Mouse (Mus musculus): ENCODE measurements around the gene B430306N03Rik. TPM values are rescaled to one million over a fixed set of nuclear protein-coding genes. Genes with fewer than 3 reads are reported as not detected.

Gene B430306N03Rik
- polyA plus RNA-seq, 1 experiment from 2014 or later = not detected

DNA sequence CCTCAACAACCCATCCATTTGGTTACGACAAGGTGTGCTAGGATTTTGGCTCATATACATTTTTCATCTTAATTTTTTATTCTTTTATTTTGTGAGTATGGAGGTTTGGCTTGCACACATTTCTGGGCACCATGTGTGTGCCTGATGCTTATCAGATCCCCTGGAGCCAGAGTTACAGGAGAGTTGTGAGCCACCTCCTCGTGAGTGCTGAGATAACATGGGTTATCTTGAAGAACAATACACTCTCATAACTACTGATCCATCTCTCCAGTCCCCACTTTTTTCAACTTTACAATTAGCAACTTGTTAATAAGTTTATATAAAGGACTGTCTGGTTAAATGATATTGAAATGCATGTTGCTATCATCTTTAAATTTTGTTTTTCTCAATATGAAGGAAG, 5.3 kb downstream of the B430306N03Rik start:
- H3K4me2 ChIP-seq (replicated peaks) = no peak overlapping the region
- no peak overlapping the region for H3K4me3 ChIP-seq (replicated peaks)
- H3K36me3 ChIP-seq = no peaks in the 10 kb centered on the region
- no peak overlapping the region for H3K9ac ChIP-seq (replicated peaks)
- no peak for ATAC-seq
- no peaks in the 10 kb centered on the region for H3K27me3 ChIP-seq
- WGBS = 86% methylated on average over 2 of the region's 2 CpGs
- H3K9me3 ChIP-seq = no peaks in the 10 kb centered on the region
- no peaks in the 10 kb centered on the region for H3K4me1 ChIP-seq (replicated peaks)
- H3K27ac ChIP-seq = no peak overlapping the region

- Histone ChIP-seq H3K4me3 (replicated peaks) (no peak overlapping the region), H3K27me3 (no peaks in the 10 kb centered on the region), H3K4me1 (replicated peaks) (no peaks in the 10 kb centered on the region), H3K9me3 (no peaks in the 10 kb centered on the region), H3K4me2 (replicated peaks) (no peak overlapping the region), H3K27ac (no peak overlapping the region), H3K9ac (replicated peaks) (no peak overlapping the region), H3K36me3 (no peaks in the 10 kb centered on the region)
- no peak for ATAC-seq
- 74% methylated on average over 3 of the region's 3 CpGs for WGBS
Observed at GRCm38 (mm10) chr17:48323236-48323635, 7.3 kb downstream of the B430306N03Rik start.

- no peak overlapping the region for H3K4me3 ChIP-seq (replicated peaks)
- WGBS = 88% methylated on average over 5 of the region's 5 CpGs
- no peaks in the 10 kb centered on the region for H3K9me3 ChIP-seq
- no peak overlapping the region for H3K9ac ChIP-seq (replicated peaks)
- no peak overlapping the region for H3K4me2 ChIP-seq (replicated peaks)
- no peaks in the 10 kb centered on the region for H3K4me1 ChIP-seq (replicated peaks)
- H3K27ac ChIP-seq = no peak overlapping the region
- ATAC-seq = no peak
- H3K27me3 ChIP-seq = no peaks in the 10 kb centered on the region
- no peaks in the 10 kb centered on the region for H3K36me3 ChIP-seq
Observed at GRCm38 (mm10) chr17:48324258-48324657, 8.3 kb downstream of the B430306N03Rik start.

DNA sequence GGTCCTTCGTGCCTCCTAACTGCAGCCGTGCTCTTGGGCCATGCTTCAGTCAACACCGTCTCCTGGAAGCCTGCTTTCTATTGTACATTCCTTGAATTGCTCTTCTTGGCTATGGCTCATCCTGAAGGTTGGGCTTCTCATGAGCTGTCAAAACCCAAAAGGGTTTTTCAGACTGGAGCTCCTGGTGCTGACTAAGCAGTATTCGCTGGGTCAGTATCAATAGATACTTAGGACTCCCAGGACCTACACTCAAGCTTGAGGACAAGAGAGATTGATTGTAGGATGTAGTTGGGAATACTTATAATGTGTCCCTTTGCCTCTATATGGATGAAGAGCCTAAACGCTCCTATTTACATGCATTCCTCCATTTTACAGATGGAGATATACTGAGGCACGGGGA, 9.2 kb downstream of the B430306N03Rik start:
- no peaks in the 10 kb centered on the region for H3K27me3 ChIP-seq
- no peak overlapping the region for H3K9ac ChIP-seq (replicated peaks)
- H3K27ac ChIP-seq = no peak overlapping the region
- no peaks in the 10 kb centered on the region for H3K9me3 ChIP-seq
- H3K4me3 ChIP-seq (replicated peaks) = no peak overlapping the region
- H3K36me3 ChIP-seq = no peaks in the 10 kb centered on the region
- no peak for ATAC-seq
- WGBS = 95% methylated on average over 6 of the region's 6 CpGs
- no peaks in the 10 kb centered on the region for H3K4me1 ChIP-seq (replicated peaks)
- H3K4me2 ChIP-seq (replicated peaks) = no peak overlapping the region

- H3K4me1 ChIP-seq (replicated peaks) = no peaks in the 10 kb centered on the region
- H3K9ac ChIP-seq (replicated peaks) = no peak overlapping the region
- H3K36me3 ChIP-seq = no peaks in the 10 kb centered on the region
- H3K4me3 ChIP-seq (replicated peaks) = no peak overlapping the region
- no peak for ATAC-seq
- 94% methylated on average over 11 of the region's 11 CpGs for WGBS
- no peaks in the 10 kb centered on the region for H3K9me3 ChIP-seq
- no peak overlapping the region for H3K4me2 ChIP-seq (replicated peaks)
- H3K27me3 ChIP-seq = no peaks in the 10 kb centered on the region
- no peak overlapping the region for H3K27ac ChIP-seq
Observed at GRCm38 (mm10) chr17:48325638-48326037, 9.7 kb downstream of the B430306N03Rik start.

- Histone ChIP-seq H3K27me3 (no peaks in the 10 kb centered on the region), H3K9ac (replicated peaks) (no peak overlapping the region), H3K9me3 (no peaks in the 10 kb centered on the region), H3K4me3 (replicated peaks) (no peak overlapping the region), H3K4me1 (replicated peaks) (no peaks in the 10 kb centered on the region), H3K4me2 (replicated peaks) (no peak overlapping the region), H3K27ac (no peak overlapping the region), H3K36me3 (no peaks in the 10 kb centered on the region)
- 89% methylated on average over 4 of the region's 4 CpGs for WGBS
- no peak for ATAC-seq
Observed at GRCm38 (mm10) chr17:48326656-48327055, 10.7 kb downstream of the B430306N03Rik start.

- 94% methylated on average over 2 of the region's 2 CpGs for WGBS
Observed at GRCm38 (mm10) chr17:48332524-48332923, 16.6 kb downstream of the B430306N03Rik start.

DNA sequence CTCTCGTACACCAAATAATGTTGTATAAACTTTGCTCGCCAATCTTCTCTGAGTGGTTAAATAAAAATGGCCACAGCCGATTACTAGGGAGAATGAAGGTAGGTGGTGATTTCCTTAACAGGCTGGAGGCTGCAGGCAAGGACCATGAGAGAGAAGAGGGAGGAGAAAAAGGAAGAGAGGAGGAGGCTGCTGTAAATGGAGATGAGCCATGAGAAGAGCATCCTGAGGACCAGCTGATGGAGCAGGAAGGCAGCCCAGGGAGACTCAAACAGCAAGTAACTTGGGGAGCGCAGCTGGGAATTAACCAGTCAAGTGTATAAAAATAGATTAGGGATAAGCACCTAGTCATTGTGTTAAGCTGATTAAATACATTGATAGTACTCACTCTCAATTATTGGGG, 18.2 kb downstream of the B430306N03Rik start:
- H3K4me2 ChIP-seq (replicated peaks) = no peak overlapping the region
- H3K4me3 ChIP-seq (replicated peaks) = no peak overlapping the region
- no peak for ATAC-seq
- no peaks in the 10 kb centered on the region for H3K27me3 ChIP-seq
- WGBS = 85% methylated on average over 4 of the region's 4 CpGs
- H3K36me3 ChIP-seq = no peaks in the 10 kb centered on the region
- H3K9me3 ChIP-seq = no peaks in the 10 kb centered on the region
- no peak overlapping the region for H3K27ac ChIP-seq
- H3K4me1 ChIP-seq (replicated peaks) = no peaks in the 10 kb centered on the region
- H3K9ac ChIP-seq (replicated peaks) = no peak overlapping the region

More at GRCm38 (mm10) chr17:48332524-48332923, 16.6 kb downstream of the B430306N03Rik start:
- no peaks in the 10 kb centered on the region for H3K36me3 ChIP-seq
- no peak for ATAC-seq
- no peaks in the 10 kb centered on the region for H3K27me3 ChIP-seq
- no peak overlapping the region for H3K4me3 ChIP-seq (replicated peaks)
- no peak overlapping the region for H3K4me2 ChIP-seq (replicated peaks)
- no peaks in the 10 kb centered on the region for H3K9me3 ChIP-seq
- H3K4me1 ChIP-seq (replicated peaks) = no peaks in the 10 kb centered on the region
- H3K27ac ChIP-seq = no peak overlapping the region
- no peak overlapping the region for H3K9ac ChIP-seq (replicated peaks)

- 6% methylated on average over 6 of the region's 6 CpGs for WGBS
- Histone ChIP-seq H3K9ac (replicated peaks) (no peak overlapping the region), H3K4me3 (replicated peaks) (no peak overlapping the region), H3K4me2 (replicated peaks) (no peak overlapping the region), H3K27me3 (no peaks in the 10 kb centered on the region), H3K27ac (no peak overlapping the region), H3K4me1 (replicated peaks) (no peaks in the 10 kb centered on the region), H3K36me3 (no peaks in the 10 kb centered on the region), H3K9me3 (no peaks in the 10 kb centered on the region)
- ATAC-seq = no peak
Observed at GRCm38 (mm10) chr17:48336857-48337256, 20.9 kb downstream of the B430306N03Rik start.

GRCm38 (mm10) chr17:48340267-48340666, 24.3 kb downstream of the B430306N03Rik start:
- no peaks in the 10 kb centered on the region for H3K27me3 ChIP-seq
- H3K27ac ChIP-seq = no peak overlapping the region
- no peaks in the 10 kb centered on the region for H3K4me1 ChIP-seq (replicated peaks)
- 95% methylated on average over 1 of the region's 1 CpGs for WGBS
- H3K36me3 ChIP-seq = no peaks in the 10 kb centered on the region
- no peak overlapping the region for H3K4me2 ChIP-seq (replicated peaks)
- ATAC-seq = no peak
- no peak overlapping the region for H3K4me3 ChIP-seq (replicated peaks)
- no peak overlapping the region for H3K9ac ChIP-seq (replicated peaks)
- no peaks in the 10 kb centered on the region for H3K9me3 ChIP-seq

DNA sequence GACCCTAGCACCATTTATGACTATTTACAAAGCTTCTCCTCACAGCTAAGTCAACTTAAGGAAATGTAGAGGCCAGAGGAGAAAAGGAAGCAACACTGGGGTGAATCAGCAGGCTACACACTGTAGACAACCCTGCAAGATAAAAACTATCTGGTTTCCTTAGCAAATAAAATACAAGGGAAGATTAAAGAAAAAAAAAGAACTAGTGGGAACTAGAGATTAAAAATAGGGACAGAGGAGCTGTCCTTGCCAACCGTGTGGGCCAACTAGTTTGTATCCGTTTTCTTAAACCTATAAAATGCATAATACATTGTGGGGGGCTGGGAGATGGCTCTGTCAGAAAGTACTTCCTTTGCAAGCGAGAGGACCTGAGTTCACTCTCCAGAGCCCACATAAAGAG, 26.0 kb downstream of the B430306N03Rik start:
- H3K36me3 ChIP-seq = no peaks in the 10 kb centered on the region
- H3K4me3 ChIP-seq (replicated peaks) = no peak overlapping the region
- no peak for ATAC-seq
- no peak overlapping the region for H3K4me2 ChIP-seq (replicated peaks)
- no peaks in the 10 kb centered on the region for H3K9me3 ChIP-seq
- H3K4me1 ChIP-seq (replicated peaks) = no peaks in the 10 kb centered on the region
- no peaks in the 10 kb centered on the region for H3K27me3 ChIP-seq
- H3K27ac ChIP-seq = no peak overlapping the region
- 79% methylated on average over 3 of the region's 3 CpGs for WGBS
- H3K9ac ChIP-seq (replicated peaks) = no peak overlapping the region

- Histone ChIP-seq H3K9ac (replicated peaks) (no peak overlapping the region), H3K9me3 (no peaks in the 10 kb centered on the region), H3K27me3 (no peaks in the 10 kb centered on the region), H3K4me3 (replicated peaks) (no peak overlapping the region), H3K4me2 (replicated peaks) (no peak overlapping the region), H3K36me3 (no peaks in the 10 kb centered on the region), H3K4me1 (replicated peaks) (no peaks in the 10 kb centered on the region), H3K27ac (no peak overlapping the region)
- WGBS = 89% methylated on average over 2 of the region's 2 CpGs
- ATAC-seq = no peak
Observed at GRCm38 (mm10) chr17:48343065-48343464, 27.1 kb downstream of the B430306N03Rik start.

DNA sequence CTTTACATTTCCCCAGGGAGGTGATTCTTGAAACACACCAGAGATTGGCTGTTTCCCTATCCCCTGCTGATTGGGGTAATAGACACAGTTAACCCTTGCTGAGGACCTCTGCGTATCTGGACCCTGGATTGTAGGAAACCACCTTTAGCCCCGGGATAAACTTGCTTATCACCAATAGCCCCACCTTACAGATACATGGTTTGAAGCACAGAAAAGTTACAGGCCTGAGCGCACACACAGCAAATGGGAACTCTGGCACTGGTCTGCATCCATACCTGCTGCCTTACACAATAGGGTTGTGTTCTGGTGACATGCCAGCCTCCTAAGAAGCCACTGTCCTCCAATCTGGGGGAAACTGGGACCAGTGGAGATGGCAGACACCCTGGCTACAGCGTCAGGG, 29.9 kb downstream of the B430306N03Rik start:
- Histone ChIP-seq H3K9ac (replicated peaks) (no peak overlapping the region), H3K36me3 (no peaks in the 10 kb centered on the region), H3K27me3 (no peaks in the 10 kb centered on the region), H3K4me3 (replicated peaks) (no peak overlapping the region), H3K4me2 (replicated peaks) (no peak overlapping the region), H3K27ac (no peak overlapping the region), H3K4me1 (replicated peaks) (no peaks in the 10 kb centered on the region), H3K9me3 (no peaks in the 10 kb centered on the region)
- ATAC-seq = no peak
- 82% methylated on average over 4 of the region's 4 CpGs for WGBS
